Mouse (Mus musculus): ENCODE results near the gene Ralgps1.

- TF ChIP-seq GATA1 (IDR thresholded peaks at IDR 0.05; ENCODE audit: borderline replicate concordance, low read length) (no peak), FLI1 (IDR thresholded peaks at IDR 0.05; ENCODE audit: low read length) (no peak)
Observed at GRCm38 (mm10) chr2:33203284-33203683, 168.0 kb downstream of the Ralgps1 start.
